Mouse (Mus musculus) E14TG2a.4 (cell line): ENCODE results near the gene Vps25.

Experiments
- CTCF ChIP-seq: conservative IDR thresholded peaks from 2 replicates; pipeline ENCODE4 v1.5.1; 2014; ENCODE audit warnings: low read length
- NANOG ChIP-seq: IDR thresholded peaks from 2 replicates; pipeline ENCODE4 v1.6.1; 2014; ENCODE audit warnings: borderline replicate concordance, low read length, mixed read lengths

DNA sequence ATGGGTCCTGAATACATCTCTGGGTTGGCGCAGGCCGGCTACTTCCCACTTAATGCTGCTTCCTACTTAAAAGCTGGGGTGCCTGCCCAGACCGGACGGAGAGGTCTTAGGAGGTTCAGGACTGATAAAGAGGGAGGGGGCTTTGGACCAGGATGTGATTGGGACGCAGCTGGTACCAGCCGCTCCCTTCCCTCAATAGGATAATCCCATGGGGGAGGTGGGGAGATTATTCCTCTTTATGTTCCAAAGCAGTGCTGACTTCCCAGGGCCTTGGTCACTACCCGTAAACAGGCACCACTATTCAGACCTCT lies 6.8 kb upstream of the Vps25 start:
- no peak for TF ChIP-seq CTCF
- TF ChIP-seq NANOG, result no peak
